Mouse (Mus musculus): ENCODE results near the gene Rimbp2. TPM values are rescaled to one million over a fixed set of nuclear protein-coding genes. Genes with fewer than 3 reads are reported as not detected.
"Not testable (repeated sequence)": the region's sequence is repeated elsewhere in the genome, so short reads cannot be mapped to it uniquely, and the experiment has no call there.

Gene Rimbp2
- polyA plus RNA-seq, 1 experiment: not detected

DNA sequence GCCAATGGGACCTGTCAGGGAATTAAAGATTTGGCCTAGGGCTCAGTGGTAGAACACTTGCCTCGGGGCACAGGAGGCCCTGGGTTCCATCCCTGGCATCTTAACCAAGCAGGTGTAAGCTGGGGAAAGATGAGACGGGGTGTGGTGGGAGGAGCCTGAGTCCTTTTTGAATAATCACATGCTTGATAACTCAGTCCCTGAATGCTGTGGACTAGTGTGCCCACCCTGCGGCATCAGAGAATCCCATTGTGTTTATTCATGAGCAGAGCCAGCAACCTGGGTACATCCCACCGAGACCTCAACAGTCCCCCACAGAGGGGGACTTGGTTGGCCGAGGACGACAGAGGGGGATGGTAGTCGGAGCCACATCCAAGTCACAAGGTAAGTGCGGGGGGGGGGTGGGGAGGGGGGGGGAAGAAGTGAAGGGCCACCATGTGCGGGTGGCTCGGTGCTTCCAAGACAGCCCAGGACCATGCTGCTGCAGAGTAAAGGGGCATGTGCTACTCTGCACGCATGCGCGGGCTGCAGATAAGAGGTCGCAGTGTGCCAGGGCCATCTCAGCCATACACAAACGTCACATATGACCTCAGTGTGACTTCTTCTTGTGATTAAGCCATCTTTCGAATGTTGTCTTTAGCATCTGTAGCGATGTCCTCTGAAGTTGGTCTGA, 214.0 kb downstream of the Rimbp2 start:
- TF ChIP-seq GATA1 (IDR thresholded peaks at IDR 0.05; ENCODE audit: borderline replicate concordance, low read length) (no peak), FLI1 (IDR thresholded peaks at IDR 0.05; ENCODE audit: low read length) (no peak)
- Histone ChIP-seq H3K9me3 (peaks cover 63% of the 10 kb centered on the region), H3K27me3 (replicated peaks) (no peaks in the 10 kb centered on the region), H3K4me1 (no peaks in the 10 kb centered on the region), H3K4me3 (replicated peaks) (no peak overlapping the region), H3K36me3 (replicated peaks; ENCODE audit: low read length) (no peaks in the 10 kb centered on the region)

DNA sequence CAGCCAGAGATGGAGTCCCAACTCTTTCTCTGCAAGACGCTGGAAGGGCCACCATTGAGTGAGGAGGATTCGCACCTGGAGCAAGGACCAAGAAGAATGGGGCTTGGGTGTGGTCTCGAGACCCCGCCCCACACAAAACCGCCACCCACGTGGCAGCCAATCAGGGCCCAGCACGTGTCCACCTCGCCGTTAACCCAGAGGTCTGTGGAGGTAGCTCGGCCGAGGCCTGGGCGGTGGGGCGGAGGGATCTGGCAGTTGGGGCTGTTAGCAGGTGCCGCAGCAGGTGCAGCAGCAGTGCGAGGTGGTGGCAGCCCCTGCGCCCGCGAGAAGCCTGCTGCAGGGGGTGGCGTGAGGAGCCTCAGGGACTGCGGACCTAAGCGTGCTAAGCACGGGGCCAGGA, 217.4 kb downstream of the Rimbp2 start:
- no peak for TF ChIP-seq GATA1 (IDR thresholded peaks at IDR 0.05; ENCODE audit: borderline replicate concordance, low read length)
- no peak for TF ChIP-seq FLI1 (IDR thresholded peaks at IDR 0.05; ENCODE audit: low read length)
- peaks cover 43% of the 10 kb centered on the region for H3K9me3 ChIP-seq
- H3K36me3 ChIP-seq (replicated peaks; ENCODE audit: low read length): no peaks in the 10 kb centered on the region
- no peaks in the 10 kb centered on the region for H3K4me1 ChIP-seq
- no peaks in the 10 kb centered on the region for H3K27me3 ChIP-seq (replicated peaks)
- no peak overlapping the region for H3K4me3 ChIP-seq (replicated peaks)

DNA sequence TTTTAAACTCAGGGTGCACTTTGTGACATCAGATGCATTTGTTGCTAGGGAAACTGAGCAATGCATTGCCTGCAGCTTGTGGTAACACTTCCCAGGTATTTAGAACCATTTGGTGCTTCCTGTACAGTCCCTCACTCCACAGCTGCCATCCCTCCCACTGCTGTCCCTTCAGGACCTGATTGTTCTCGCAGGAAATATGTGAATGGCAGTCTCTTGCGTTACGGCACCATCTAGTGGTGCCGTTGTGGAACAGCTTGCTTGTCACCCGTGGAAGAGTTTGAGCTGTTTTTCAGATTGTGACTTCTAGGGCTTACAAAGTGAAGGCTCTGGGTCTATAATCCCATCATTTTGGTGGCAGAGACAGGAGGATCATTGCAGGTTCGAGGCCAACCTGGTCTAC, 219.3 kb downstream of the Rimbp2 start:
- TF ChIP-seq GATA1 (IDR thresholded peaks at IDR 0.05; ENCODE audit: borderline replicate concordance, low read length) (no peak), FLI1 (IDR thresholded peaks at IDR 0.05; ENCODE audit: low read length) (no peak)
- Histone ChIP-seq H3K27me3 (replicated peaks) (no peaks in the 10 kb centered on the region), H3K4me1 (no peaks in the 10 kb centered on the region), H3K9me3 (peaks cover 42% of the 10 kb centered on the region), H3K36me3 (replicated peaks; ENCODE audit: low read length) (no peaks in the 10 kb centered on the region), H3K4me3 (replicated peaks) (no peak overlapping the region)

DNA sequence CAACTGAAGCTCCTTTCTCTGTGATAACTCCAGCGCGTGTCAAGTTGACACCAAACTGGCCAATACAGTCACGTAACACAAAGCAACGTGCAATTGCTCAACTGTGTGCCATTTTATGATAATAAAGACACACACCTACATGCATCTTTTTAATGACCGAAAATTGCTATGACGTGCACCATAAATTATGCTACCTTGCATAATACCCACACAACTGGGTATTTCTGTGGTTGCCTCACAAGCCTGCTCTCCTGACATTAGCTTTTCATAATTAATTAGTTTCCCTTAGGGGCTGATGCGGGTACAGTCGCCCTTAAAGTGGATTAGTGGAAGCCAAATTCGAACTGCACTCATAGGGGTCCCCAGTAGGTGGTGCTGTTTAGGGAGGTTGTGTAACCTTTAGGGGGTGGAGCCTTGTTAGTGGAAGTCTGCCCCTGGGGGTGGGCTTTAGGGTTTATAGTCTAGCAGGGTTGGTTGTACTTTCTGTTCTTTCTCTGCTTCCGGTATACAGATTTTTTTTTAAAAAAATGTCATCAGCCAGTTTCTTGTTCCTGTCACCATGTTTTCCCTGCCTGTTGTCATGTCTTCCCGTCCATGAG, 220.8 kb downstream of the Rimbp2 start:
- no peaks in the 10 kb centered on the region for H3K36me3 ChIP-seq (replicated peaks; ENCODE audit: low read length)
- TF ChIP-seq FLI1 (IDR thresholded peaks at IDR 0.05; ENCODE audit: low read length) (no peak), GATA1 (IDR thresholded peaks at IDR 0.05; ENCODE audit: borderline replicate concordance, low read length) (no peak)
- no peak overlapping the region for H3K4me3 ChIP-seq (replicated peaks)
- H3K4me1 ChIP-seq: no peaks in the 10 kb centered on the region
- H3K27me3 ChIP-seq (replicated peaks): no peaks in the 10 kb centered on the region
- peaks cover 32% of the 10 kb centered on the region for H3K9me3 ChIP-seq

DNA sequence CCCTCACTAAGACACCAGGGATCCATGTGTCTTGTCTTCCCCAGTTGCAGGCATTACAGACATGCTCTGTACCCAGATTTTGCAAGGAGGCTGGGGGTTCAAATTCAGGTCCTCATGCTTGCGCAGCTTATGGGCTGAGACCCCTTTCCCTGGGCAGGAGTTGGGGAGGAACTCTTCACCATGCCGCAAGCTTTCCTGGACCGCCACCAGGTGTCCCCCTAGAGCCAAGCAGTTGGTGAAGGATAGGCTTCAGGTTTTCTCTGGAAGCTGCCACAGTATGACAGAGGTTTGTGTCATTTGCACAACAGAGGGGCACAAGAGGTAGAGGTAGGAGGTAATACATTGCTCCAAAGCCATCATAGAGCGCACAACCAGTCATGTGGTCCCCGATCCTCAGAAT, 222.7 kb downstream of the Rimbp2 start:
- Histone ChIP-seq H3K4me1 (no peaks in the 10 kb centered on the region), H3K4me3 (replicated peaks) (peak overlapping the region; percentile 28), H3K36me3 (replicated peaks; ENCODE audit: low read length) (no peaks in the 10 kb centered on the region), H3K9me3 (peaks cover 21% of the 10 kb centered on the region), H3K27me3 (replicated peaks) (no peaks in the 10 kb centered on the region)
- TF ChIP-seq FLI1 (IDR thresholded peaks at IDR 0.05; ENCODE audit: low read length): no peak
- TF ChIP-seq GATA1 (IDR thresholded peaks at IDR 0.05; ENCODE audit: borderline replicate concordance, low read length): no peak

DNA sequence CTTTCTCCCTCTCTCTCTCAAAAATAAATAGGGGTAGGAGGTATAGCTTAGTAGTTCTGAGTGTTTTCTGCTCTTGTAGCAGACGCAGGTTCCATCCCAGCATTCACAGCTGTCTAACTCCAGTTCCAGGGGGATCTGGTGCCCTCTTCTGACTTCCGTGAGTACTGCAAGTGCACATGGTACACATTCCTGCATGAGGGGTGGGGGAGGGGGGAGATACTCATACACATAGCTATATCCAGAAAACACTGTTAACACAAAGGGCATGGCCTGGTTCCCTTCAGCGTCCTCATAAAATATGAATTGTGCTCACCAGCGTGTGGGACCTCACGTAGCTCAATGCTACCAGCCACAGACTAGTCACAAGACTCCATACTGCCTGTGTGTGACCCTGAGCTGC, 223.9 kb downstream of the Rimbp2 start:
- Histone ChIP-seq H3K9me3 (peaks cover 21% of the 10 kb centered on the region), H3K4me3 (replicated peaks) (peak overlapping the region; percentile 42), H3K36me3 (replicated peaks; ENCODE audit: low read length) (no peaks in the 10 kb centered on the region), H3K27me3 (replicated peaks) (no peaks in the 10 kb centered on the region), H3K4me1 (no peaks in the 10 kb centered on the region)
- TF ChIP-seq FLI1 (IDR thresholded peaks at IDR 0.05; ENCODE audit: low read length): no peak
- TF ChIP-seq GATA1 (IDR thresholded peaks at IDR 0.05; ENCODE audit: borderline replicate concordance, low read length): no peak

DNA sequence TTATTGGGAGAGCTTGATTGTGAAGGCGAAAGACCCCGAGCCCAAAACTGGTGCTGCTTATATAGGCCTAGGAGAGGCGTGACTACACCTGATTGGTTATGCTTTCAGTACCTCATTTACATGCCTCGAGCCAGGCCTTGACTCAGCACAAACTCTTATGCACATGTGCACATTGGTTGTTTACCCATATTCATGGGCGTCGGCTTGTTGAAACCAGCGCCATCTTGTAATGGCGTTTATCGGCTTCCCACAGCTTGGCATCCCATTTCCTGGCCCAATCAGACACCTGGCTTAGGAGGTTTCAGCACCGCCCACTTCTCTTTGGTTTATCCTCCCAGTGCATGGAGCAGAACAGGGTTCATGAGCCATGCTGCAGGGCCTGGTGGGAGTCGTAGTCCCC, 232.8 kb downstream of the Rimbp2 start:
- not testable (repeated sequence) for H3K36me3 ChIP-seq (replicated peaks; ENCODE audit: low read length); H3K4me3 ChIP-seq (replicated peaks); H3K27me3 ChIP-seq (replicated peaks); H3K4me1 ChIP-seq
- peaks cover 52% of the 10 kb centered on the region for H3K9me3 ChIP-seq

DNA sequence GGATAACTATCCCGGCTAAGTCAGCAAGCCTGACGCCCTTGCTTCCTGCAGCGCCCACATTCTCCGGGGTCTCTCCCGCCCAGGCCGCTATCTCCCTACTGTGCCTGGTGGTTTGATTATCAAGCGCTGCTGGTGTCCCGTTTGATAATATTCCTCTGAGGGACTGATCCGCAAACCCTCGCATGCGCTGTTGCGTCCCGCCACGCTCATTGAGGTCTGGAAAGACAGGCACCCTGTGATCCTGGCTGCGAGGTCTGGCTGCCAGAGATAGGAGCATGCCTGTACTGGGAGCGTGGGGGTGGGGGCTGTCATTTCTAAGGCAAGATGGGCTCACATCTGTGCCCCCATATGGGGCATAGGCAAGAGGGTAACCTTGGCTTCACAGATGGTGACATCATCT, 238.1 kb downstream of the Rimbp2 start:
- Histone ChIP-seq H3K27me3 (replicated peaks) (no peaks in the 10 kb centered on the region), H3K36me3 (replicated peaks; ENCODE audit: low read length) (no peaks in the 10 kb centered on the region), H3K9me3 (peaks cover 90% of the 10 kb centered on the region), H3K4me3 (replicated peaks) (no peak overlapping the region), H3K4me1 (no peaks in the 10 kb centered on the region)
- TF ChIP-seq GATA1 (IDR thresholded peaks at IDR 0.05; ENCODE audit: borderline replicate concordance, low read length) (no peak), FLI1 (IDR thresholded peaks at IDR 0.05; ENCODE audit: low read length) (no peak)

DNA sequence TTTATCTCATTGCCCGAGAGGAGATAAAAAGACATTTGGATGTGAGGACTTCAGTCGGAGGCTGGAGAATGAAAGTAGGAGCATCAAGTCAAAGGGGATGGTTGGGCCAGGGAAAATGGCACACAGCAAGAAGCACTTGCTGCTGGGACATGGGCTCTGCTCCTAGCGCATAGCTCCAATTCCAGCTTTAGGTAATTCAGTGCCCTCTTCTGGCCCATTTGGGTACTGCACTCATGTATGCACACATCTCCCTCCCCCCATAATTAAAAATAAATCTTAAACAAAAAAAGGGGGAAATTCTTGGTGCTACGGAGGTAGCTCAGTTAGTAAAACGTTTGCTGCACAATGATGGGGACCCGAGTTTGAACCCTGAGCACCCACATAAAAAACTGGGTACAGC, 241.4 kb downstream of the Rimbp2 start:
- Histone ChIP-seq H3K4me3 (replicated peaks) (no peak overlapping the region), H3K9me3 (peaks cover 89% of the 10 kb centered on the region), H3K4me1 (no peaks in the 10 kb centered on the region), H3K27me3 (replicated peaks) (no peaks in the 10 kb centered on the region), H3K36me3 (replicated peaks; ENCODE audit: low read length) (no peaks in the 10 kb centered on the region)
- TF ChIP-seq FLI1 (IDR thresholded peaks at IDR 0.05; ENCODE audit: low read length) (no peak), GATA1 (IDR thresholded peaks at IDR 0.05; ENCODE audit: borderline replicate concordance, low read length) (no peak)

DNA sequence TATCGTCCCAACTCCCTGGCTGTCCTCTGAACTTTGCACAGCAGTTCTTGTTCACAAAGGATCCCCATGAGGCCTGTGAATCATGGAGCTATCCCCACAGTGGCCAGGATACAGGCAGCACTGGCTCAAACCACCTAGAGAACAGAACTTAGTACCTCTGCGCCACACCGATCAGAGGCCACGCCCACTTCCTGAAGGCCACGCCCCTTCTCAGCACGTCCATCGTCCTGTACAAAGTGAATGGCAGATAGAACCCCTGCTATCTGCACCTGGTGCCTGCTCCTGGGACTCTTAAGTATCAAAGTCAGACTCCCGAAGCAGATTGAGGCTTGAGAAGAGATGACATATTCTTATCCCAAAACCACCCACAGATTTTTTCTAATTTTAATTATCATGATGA, 242.7 kb downstream of the Rimbp2 start:
- Histone ChIP-seq H3K9me3 (peaks cover 90% of the 10 kb centered on the region), H3K36me3 (replicated peaks; ENCODE audit: low read length) (no peaks in the 10 kb centered on the region), H3K4me1 (no peaks in the 10 kb centered on the region), H3K27me3 (replicated peaks) (no peaks in the 10 kb centered on the region), H3K4me3 (replicated peaks) (peak overlapping the region; percentile 8)
- TF ChIP-seq GATA1 (IDR thresholded peaks at IDR 0.05; ENCODE audit: borderline replicate concordance, low read length): no peak
- no peak for TF ChIP-seq FLI1 (IDR thresholded peaks at IDR 0.05; ENCODE audit: low read length)
